Mouse (Mus musculus): ENCODE results near the gene Fmod.

GRCm38 (mm10) chr1:134041900-134042299 is 4.8 kb downstream of the Fmod start:
- TF ChIP-seq CTCF (IDR thresholded peaks at IDR 0.05; ENCODE audit: low read depth, low read length) (no peak), GATA1 (IDR thresholded peaks at IDR 0.05; ENCODE audit: borderline replicate concordance, low read length) (no peak), GATA2 (IDR thresholded peaks at IDR 0.05; ENCODE audit: borderline replicate concordance, low read depth, low read length) (no peak), TAL1 (conservative IDR thresholded peaks at IDR 0.05; ENCODE audit: low read depth, low read length) (no peak), POLR2AphosphoS5 (IDR thresholded peaks at IDR 0.05; ENCODE audit: insufficient replicate concordance, low read depth, low read length) (no peak)
